Mouse (Mus musculus): Measurements from ENCODE around the gene Atrn.

- TF ChIP-seq CTCF (IDR thresholded peaks at IDR 0.05) (no peak), EP300 (IDR thresholded peaks at IDR 0.05) (no peak)
These were observed 21.7 kb downstream of the Atrn start for GRCm38 (mm10) chr2:130928031-130928430.
